Mouse (Mus musculus): ENCODE measurements around the gene Ntn1.

DNA sequence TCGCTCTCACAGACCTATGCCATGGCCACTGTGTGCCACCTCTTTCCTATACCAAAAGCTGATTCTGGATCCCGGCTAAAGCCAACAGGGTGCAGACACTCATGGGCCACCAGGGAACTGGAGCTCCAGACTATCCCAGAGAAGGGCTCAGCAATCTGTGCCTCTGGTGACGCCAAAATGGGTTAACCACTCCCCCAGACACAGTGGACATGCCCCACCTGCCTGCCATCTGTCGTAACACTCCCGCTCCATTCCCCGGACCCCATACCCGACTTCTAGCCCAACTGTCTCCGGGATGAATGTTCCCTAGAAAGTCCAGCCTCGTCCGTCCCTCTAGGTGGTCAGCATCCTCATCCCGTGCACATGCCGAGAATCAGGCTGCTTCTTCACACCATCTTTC is 51.8 kb downstream of the Ntn1 start:
- TF ChIP-seq CTCF (IDR thresholded peaks at IDR 0.05; ENCODE audit: borderline replicate concordance, insufficient read depth, low read length) (no peak), POLR2A (IDR thresholded peaks at IDR 0.05; ENCODE audit: low read depth, low read length) (no peak)

Measured in embryonic fibroblast, embryonic 13.5 days (primary cell).